Mouse (Mus musculus): Measurements from ENCODE around the gene Prss57. TPM values are rescaled to one million over a fixed set of nuclear protein-coding genes. Genes with fewer than 3 reads are reported as not detected.

The Prss57 gene
- polyA plus RNA-seq, 1 experiment from 2014 or later = not detected

GRCm38 (mm10) chr10:79815671-79816494, 25.1 kb upstream of the Prss57 start:
- Histone ChIP-seq H3K27me3 (ENCODE audit: control insufficient read depth, insufficient read depth, low read length) (no peaks in the 10 kb centered on the region), H3K4me3 (ENCODE audit: low read depth, low read length) (no peak overlapping the region), H3K27ac (ENCODE audit: low read depth, low read length) (no peak overlapping the region), H3K9ac (ENCODE audit: low read length) (no peak overlapping the region), H3K4me2 (ENCODE audit: low read depth) (no peak overlapping the region), H3K4me1 (ENCODE audit: control insufficient read depth, insufficient read depth, low read length) (no peaks in the 10 kb centered on the region), H3K36me3 (ENCODE audit: control insufficient read depth, insufficient read depth, low read length) (peaks cover 13% of the 10 kb centered on the region), H3K9me3 (ENCODE audit: control insufficient read depth, low read length) (no peaks in the 10 kb centered on the region)
- ATAC-seq (ENCODE audit: insufficient read depth, low FRiP score, low TSS enrichment) = no peak
- DNase-seq (ENCODE audit: low spot score) = no peak
- WGBS = 90% methylated on average over 12 of the region's 12 CpGs

- 86% methylated on average over 5 of the region's 5 CpGs for WGBS
- ATAC-seq (ENCODE audit: insufficient read depth, low FRiP score, low TSS enrichment) (no peak), DNase-seq (ENCODE audit: low spot score) (no peak)
- H3K4me3 ChIP-seq (ENCODE audit: low read depth, low read length) = no peak overlapping the region
- no peak overlapping the region for H3K27ac ChIP-seq (ENCODE audit: low read depth, low read length)
- no peaks in the 10 kb centered on the region for H3K9me3 ChIP-seq (ENCODE audit: control insufficient read depth, low read length)
- no peaks in the 10 kb centered on the region for H3K4me1 ChIP-seq (ENCODE audit: control insufficient read depth, insufficient read depth, low read length)
- H3K4me2 ChIP-seq (ENCODE audit: low read depth) = no peak overlapping the region
- H3K27me3 ChIP-seq (ENCODE audit: control insufficient read depth, insufficient read depth, low read length) = no peaks in the 10 kb centered on the region
- peaks cover 11% of the 10 kb centered on the region for H3K36me3 ChIP-seq (ENCODE audit: control insufficient read depth, insufficient read depth, low read length)
- H3K9ac ChIP-seq (ENCODE audit: low read length) = no peak overlapping the region
These were observed 23.6 kb upstream of the Prss57 start for GRCm38 (mm10) chr10:79814271-79814842.

GRCm38 (mm10) chr10:79811736-79812637, 21.2 kb upstream of the Prss57 start:
- DNase-seq (ENCODE audit: low spot score) (peak; percentile 89), ATAC-seq (ENCODE audit: insufficient read depth, low FRiP score, low TSS enrichment) (peak; percentile 40; the same call in 1 of the 2 replicates)
- Histone ChIP-seq H3K4me2 (ENCODE audit: low read depth) (no peak overlapping the region), H3K27me3 (ENCODE audit: control insufficient read depth, insufficient read depth, low read length) (no peaks in the 10 kb centered on the region), H3K4me1 (ENCODE audit: control insufficient read depth, insufficient read depth, low read length) (peaks cover 5% of the 10 kb centered on the region; the same call in 1 of the 2 replicates), H3K4me3 (ENCODE audit: low read depth, low read length) (no peak overlapping the region), H3K9ac (ENCODE audit: low read length) (no peak overlapping the region), H3K36me3 (ENCODE audit: control insufficient read depth, insufficient read depth, low read length) (peaks cover 13% of the 10 kb centered on the region), H3K9me3 (ENCODE audit: control insufficient read depth, low read length) (no peaks in the 10 kb centered on the region), H3K27ac (ENCODE audit: low read depth, low read length) (no peak overlapping the region)
- WGBS = 27% methylated on average over 15 of the region's 15 CpGs

- ATAC-seq (ENCODE audit: insufficient read depth, low FRiP score, low TSS enrichment) (no peak), DNase-seq (ENCODE audit: low spot score) (no peak)
- WGBS = 90% methylated on average over 11 of the region's 11 CpGs
- H3K9ac ChIP-seq (ENCODE audit: low read length) = no peak overlapping the region
- H3K4me3 ChIP-seq (ENCODE audit: low read depth, low read length) = no peak overlapping the region
- no peak overlapping the region for H3K4me2 ChIP-seq (ENCODE audit: low read depth)
- H3K27me3 ChIP-seq (ENCODE audit: control insufficient read depth, insufficient read depth, low read length) = no peaks in the 10 kb centered on the region
- peaks cover 31% of the 10 kb centered on the region for H3K4me1 ChIP-seq (ENCODE audit: control insufficient read depth, insufficient read depth, low read length)
- peaks cover 8% of the 10 kb centered on the region for H3K36me3 ChIP-seq (ENCODE audit: control insufficient read depth, insufficient read depth, low read length)
- H3K27ac ChIP-seq (ENCODE audit: low read depth, low read length) = 0 out of 2 replicates have a peak overlapping the region, but pooled peaks have one; percentile 64
- no peaks in the 10 kb centered on the region for H3K9me3 ChIP-seq (ENCODE audit: control insufficient read depth, low read length)
These were observed 18.0 kb upstream of the Prss57 start for GRCm38 (mm10) chr10:79808728-79809127.

GRCm38 (mm10) chr10:79807826-79808225, 17.1 kb upstream of the Prss57 start:
- H3K27ac ChIP-seq (ENCODE audit: low read depth, low read length) = peak overlapping the region; percentile 64; the same call in 1 of the 2 replicates
- WGBS = 52% methylated on average over 11 of the region's 11 CpGs
- 0 out of 2 replicates have a peak overlapping the region, but pooled peaks have one; percentile 12 for H3K9ac ChIP-seq (ENCODE audit: low read length)
- H3K27me3 ChIP-seq (ENCODE audit: control insufficient read depth, insufficient read depth, low read length) = no peaks in the 10 kb centered on the region
- peaks cover 8% of the 10 kb centered on the region for H3K36me3 ChIP-seq (ENCODE audit: control insufficient read depth, insufficient read depth, low read length)
- H3K4me3 ChIP-seq (ENCODE audit: low read depth, low read length) = no peak overlapping the region
- DNase-seq (ENCODE audit: low spot score) (no peak), ATAC-seq (ENCODE audit: insufficient read depth, low FRiP score, low TSS enrichment) (no peak)
- H3K4me1 ChIP-seq (ENCODE audit: control insufficient read depth, insufficient read depth, low read length) = peaks cover 40% of the 10 kb centered on the region
- no peaks in the 10 kb centered on the region for H3K9me3 ChIP-seq (ENCODE audit: control insufficient read depth, low read length)
- no peak overlapping the region for H3K4me2 ChIP-seq (ENCODE audit: low read depth)

GRCm38 (mm10) chr10:79806972-79807371, 16.2 kb upstream of the Prss57 start:
- Histone ChIP-seq H3K4me1 (ENCODE audit: control insufficient read depth, insufficient read depth, low read length) (peaks cover 48% of the 10 kb centered on the region), H3K9me3 (ENCODE audit: control insufficient read depth, low read length) (no peaks in the 10 kb centered on the region), H3K4me3 (ENCODE audit: low read depth, low read length) (no peak overlapping the region), H3K36me3 (ENCODE audit: control insufficient read depth, insufficient read depth, low read length) (peaks cover 8% of the 10 kb centered on the region), H3K9ac (ENCODE audit: low read length) (no peak overlapping the region; the same call in 1 of the 2 replicates), H3K27ac (ENCODE audit: low read depth, low read length) (no peak overlapping the region), H3K27me3 (ENCODE audit: control insufficient read depth, insufficient read depth, low read length) (no peaks in the 10 kb centered on the region), H3K4me2 (ENCODE audit: low read depth) (no peak overlapping the region)
- WGBS = 76% methylated on average over 10 of the region's 10 CpGs
- DNase-seq (ENCODE audit: low spot score) (no peak), ATAC-seq (ENCODE audit: insufficient read depth, low FRiP score, low TSS enrichment) (no peak)

GRCm38 (mm10) chr10:79806331-79806730, 15.6 kb upstream of the Prss57 start:
- H3K9me3 ChIP-seq (ENCODE audit: control insufficient read depth, low read length) = no peaks in the 10 kb centered on the region
- no peak overlapping the region for H3K4me2 ChIP-seq (ENCODE audit: low read depth)
- no peak for ATAC-seq (ENCODE audit: insufficient read depth, low FRiP score, low TSS enrichment)
- H3K9ac ChIP-seq (ENCODE audit: low read length) = no peak overlapping the region; the same call in 1 of the 2 replicates
- H3K27ac ChIP-seq (ENCODE audit: low read depth, low read length) = 0 out of 2 replicates have a peak overlapping the region, but pooled peaks have one; percentile 20
- DNase-seq (ENCODE audit: low spot score) = no peak
- H3K27me3 ChIP-seq (ENCODE audit: control insufficient read depth, insufficient read depth, low read length) = no peaks in the 10 kb centered on the region
- 88% methylated on average over 9 of the region's 9 CpGs for WGBS
- H3K4me3 ChIP-seq (ENCODE audit: low read depth, low read length) = no peak overlapping the region
- H3K36me3 ChIP-seq (ENCODE audit: control insufficient read depth, insufficient read depth, low read length) = peaks cover 8% of the 10 kb centered on the region
- peaks cover 54% of the 10 kb centered on the region for H3K4me1 ChIP-seq (ENCODE audit: control insufficient read depth, insufficient read depth, low read length)

GRCm38 (mm10) chr10:79805636-79806035, 14.9 kb upstream of the Prss57 start:
- ATAC-seq (ENCODE audit: insufficient read depth, low FRiP score, low TSS enrichment) (no peak), DNase-seq (ENCODE audit: low spot score) (no peak)
- no peaks in the 10 kb centered on the region for H3K27me3 ChIP-seq (ENCODE audit: control insufficient read depth, insufficient read depth, low read length)
- H3K4me3 ChIP-seq (ENCODE audit: low read depth, low read length) = no peak overlapping the region
- 68% methylated on average over 11 of the region's 11 CpGs for WGBS
- no peak overlapping the region for H3K4me2 ChIP-seq (ENCODE audit: low read depth)
- 0 out of 2 replicates have a peak overlapping the region, but pooled peaks have one; percentile 20 for H3K27ac ChIP-seq (ENCODE audit: low read depth, low read length)
- peaks cover 8% of the 10 kb centered on the region for H3K36me3 ChIP-seq (ENCODE audit: control insufficient read depth, insufficient read depth, low read length)
- no peaks in the 10 kb centered on the region for H3K9me3 ChIP-seq (ENCODE audit: control insufficient read depth, low read length)
- peaks cover 54% of the 10 kb centered on the region for H3K4me1 ChIP-seq (ENCODE audit: control insufficient read depth, insufficient read depth, low read length)
- H3K9ac ChIP-seq (ENCODE audit: low read length) = peak overlapping the region; percentile 4; the same call in 1 of the 2 replicates

Measured in neural tube, embryonic 11.5 days (tissue).